Mouse (Mus musculus) T-helper 1 cell (primary cell): ENCODE measurements at regions not wholly inside any gene's neighbourhood (a gene's known extent, or its start where the extent isn't known, plus 50 kb on each side); places are given as distances from the start of the nearest gene placed in this dataset.

Source experiments
- in situ Hi-C: fragments of 300-600 bp; cut with MboI, MseI; formaldehyde crosslinking; loops from one replicate; pipeline ENCODE4 v1.15.1; 2025; ENCODE audit warnings: high pct_unique_total_duplicates

- in situ Hi-C loops, result no loop called here
Measured at GRCm38 (mm10) chr14:97446793-97447192, 722.8 kb downstream of the Dach1 start.

GRCm38 (mm10) chr14:97440326-97440725 lies 729.2 kb downstream of the Dach1 start:
- in situ Hi-C loops, result no loop called here

DNA sequence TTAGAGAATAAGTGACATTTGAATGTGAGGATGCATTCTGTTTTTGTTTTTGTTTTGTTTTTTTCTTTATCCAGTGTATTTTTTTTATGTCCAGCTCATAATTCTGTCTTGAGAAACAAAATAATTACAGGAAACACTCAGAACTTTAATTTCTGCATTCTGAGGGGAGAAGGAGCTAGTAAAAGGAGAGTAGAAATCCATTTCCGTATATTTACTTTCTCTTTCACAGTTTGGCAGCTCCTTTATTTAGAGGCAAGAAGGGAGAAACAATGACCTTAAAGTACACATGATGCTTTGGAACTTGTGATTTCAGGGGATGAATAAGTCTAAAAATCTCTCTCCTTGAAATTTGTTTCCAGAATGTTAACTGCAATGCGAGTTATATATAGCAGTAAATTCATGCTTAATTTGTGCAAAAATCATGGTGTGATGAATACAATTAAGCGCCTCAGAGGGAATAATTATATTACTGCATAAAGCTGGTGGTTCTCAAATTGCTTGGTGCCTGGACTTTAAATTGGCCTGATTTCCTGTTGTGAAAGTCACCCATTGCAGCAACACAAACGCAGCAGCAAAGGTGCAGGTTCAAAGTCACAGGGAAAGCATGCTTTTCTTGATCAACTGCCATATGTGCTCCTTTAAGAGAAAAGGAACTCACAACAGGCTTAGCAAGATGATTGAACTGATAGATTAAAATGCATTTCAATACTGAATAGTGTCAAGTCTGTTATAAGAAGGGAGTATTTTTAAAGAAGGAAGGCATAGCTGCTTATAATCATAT lies 733.9 kb downstream of the Dach1 start:
- in situ Hi-C loops, result no loop called here

GRCm38 (mm10) chr14:97431221-97431620 lies 738.3 kb downstream of the Dach1 start:
- in situ Hi-C loops, result no loop called here

DNA sequence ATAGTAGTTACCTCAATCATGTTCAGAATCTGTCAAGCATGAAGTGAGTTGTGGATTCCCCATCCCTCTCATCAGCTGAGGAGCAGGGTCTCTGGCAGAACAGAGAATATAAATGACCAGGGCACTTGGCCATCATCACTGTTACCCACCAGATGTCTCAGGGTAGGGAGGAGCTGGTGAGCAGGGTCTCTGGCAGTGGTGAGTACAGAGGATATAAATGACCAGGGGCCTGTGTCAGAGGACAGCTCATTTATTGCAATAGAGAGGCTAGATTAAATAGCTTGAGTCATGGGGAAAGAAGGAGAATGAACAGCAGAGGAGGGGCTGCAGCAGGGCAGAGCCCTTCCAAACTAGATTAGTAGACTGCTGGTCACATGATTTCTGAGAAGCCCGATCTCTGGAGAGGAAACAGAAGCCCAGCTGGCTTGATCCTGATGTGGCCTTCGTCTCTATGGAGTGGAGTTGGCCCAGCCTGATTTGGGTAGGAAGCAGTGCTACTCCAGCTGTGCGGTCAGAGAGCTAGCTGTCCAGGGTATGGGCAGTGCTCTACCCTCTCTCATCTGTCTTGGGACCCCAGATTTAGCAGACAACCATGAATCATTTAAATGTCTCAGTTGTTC lies 766.3 kb downstream of the Dach1 start:
- in situ Hi-C loops, result no loop called here

GRCm38 (mm10) chr14:97396385-97396784 lies 773.2 kb downstream of the Dach1 start:
- in situ Hi-C loops, result no loop called here

- in situ Hi-C loops, result no loop called here
Measured at GRCm38 (mm10) chr14:97395750-97396377, 773.7 kb downstream of the Dach1 start.

- in situ Hi-C loops, result no loop called here
Measured at GRCm38 (mm10) chr14:97389005-97389404, 780.6 kb downstream of the Dach1 start.

DNA sequence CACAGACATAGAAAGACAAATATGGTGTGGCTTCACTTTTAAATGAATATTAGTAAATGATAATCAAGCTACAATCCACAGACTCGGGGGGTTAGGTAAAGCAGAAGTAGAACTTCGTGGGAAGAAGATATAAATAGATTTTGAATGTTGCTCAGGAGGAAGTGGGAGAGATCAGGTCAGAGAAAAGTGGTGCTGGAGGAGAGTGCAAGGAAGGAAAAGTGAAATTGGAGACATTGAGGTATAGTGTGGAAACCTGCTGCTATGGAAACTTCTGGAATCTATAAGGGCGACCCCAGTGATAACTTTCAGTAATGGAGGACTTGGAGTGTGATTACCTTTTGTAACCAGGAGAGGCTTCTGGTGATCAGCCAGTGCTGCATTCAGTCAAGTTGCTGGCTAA lies 789.4 kb downstream of the Dach1 start:
- in situ Hi-C loops, result no loop called here

GRCm38 (mm10) chr14:97356915-97357314 lies 812.6 kb downstream of the Dach1 start:
- in situ Hi-C loops, result no loop called here

DNA sequence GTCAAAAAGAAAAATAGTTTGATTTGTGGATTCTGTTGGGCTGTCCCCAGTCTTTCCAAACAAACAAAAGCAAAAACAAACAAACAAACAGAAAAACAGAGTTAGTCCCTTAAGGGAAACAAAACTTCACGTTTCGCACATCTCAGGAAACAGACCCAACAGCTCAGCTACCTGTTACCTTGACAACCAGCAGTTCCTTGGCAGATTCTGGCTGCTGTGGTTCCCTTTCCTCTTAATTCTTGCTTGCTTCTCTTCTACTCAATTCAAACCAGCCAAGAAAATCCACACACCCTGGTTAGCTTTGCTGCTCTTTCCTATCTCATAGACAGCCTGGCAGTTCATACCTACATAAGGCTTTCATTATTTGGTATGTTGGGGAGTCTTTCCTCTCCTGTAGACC lies 821.6 kb downstream of the Dach1 start:
- in situ Hi-C loops, result no loop called here

- in situ Hi-C loops, result no loop called here
Measured at GRCm38 (mm10) chr14:97331388-97331787, 812.5 kb upstream of the Klhl1 start.

- in situ Hi-C loops, result no loop called here
Measured at GRCm38 (mm10) chr14:97329979-97330378, 811.1 kb upstream of the Klhl1 start.

- in situ Hi-C loops, result no loop called here
Measured at GRCm38 (mm10) chr14:97293109-97293508, 774.2 kb upstream of the Klhl1 start.

DNA sequence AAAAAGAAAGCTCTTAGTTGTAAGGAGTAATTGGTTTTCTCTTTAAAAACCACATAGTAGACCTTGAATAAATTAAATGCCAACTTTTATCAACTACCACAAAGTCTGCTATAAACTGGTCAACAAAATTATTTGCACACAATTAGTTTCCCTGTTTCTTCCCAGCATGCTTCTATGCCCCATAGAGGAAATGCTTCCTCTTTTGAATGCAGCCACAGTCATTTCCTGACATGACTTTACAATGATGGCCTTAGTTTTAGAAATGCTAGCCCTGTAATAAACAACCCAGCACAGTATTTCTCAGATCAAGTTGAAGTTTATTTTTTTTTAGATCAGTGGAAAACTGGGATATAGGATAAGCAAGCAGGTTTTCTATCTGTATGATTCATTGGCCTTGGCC lies 768.5 kb upstream of the Klhl1 start:
- in situ Hi-C loops, result loop anchor here (10.0 kb wide), 1 partner anchor 1977 kb away; no protein-coding TSS in a partner anchor

- in situ Hi-C loops, result no loop called here
Measured at GRCm38 (mm10) chr14:97258461-97258860, 739.6 kb upstream of the Klhl1 start.
